Mouse (Mus musculus): ENCODE results near the gene Hnf4a. TPM values are rescaled to one million over a fixed set of nuclear protein-coding genes. Genes with fewer than 3 reads are reported as not detected.

The Hnf4a gene
- polyA plus RNA-seq, 1 experiment: 0.01 TPM

DNA sequence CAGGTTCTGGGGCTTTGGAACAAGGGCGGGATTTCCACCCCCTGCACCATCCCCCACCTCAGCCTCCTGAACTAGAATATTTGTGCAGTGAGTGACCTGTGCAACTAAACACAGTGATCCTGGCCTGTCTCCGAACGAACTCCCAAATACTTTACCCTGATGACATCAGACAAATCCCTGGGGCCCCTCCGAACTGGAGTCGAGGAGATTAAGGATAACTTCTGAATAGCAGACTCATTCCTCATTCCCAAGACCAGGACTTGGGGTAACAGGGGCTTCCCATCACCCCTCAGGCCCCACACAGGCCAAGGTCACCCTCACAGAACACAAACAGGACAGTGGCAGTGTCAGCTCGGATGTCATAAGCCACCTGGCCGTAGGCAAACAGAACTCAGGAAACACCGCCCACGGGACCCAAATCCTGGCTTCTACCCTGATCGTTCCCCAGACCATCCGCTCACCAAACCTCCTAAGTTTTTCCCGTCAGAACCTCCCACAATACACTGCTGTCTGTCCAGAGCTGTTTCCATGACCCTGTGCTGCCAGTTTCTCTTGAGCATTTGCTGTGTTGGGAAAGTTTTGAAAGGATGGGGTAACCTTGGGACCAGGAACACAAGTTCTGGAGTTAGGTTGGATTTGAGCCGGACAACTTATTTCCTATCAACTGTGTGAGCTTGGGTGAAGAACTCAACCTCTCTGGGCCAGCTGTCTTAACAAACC lies 32.9 kb downstream of the Hnf4a start:
- no peak overlapping the region for H3K4me3 ChIP-seq (replicated peaks)
- TF ChIP-seq TAL1 (IDR thresholded peaks at IDR 0.05; ENCODE audit: low read length): no peak
- no peak for TF ChIP-seq GATA1 (IDR thresholded peaks at IDR 0.05; ENCODE audit: low read length)
- H3K4me1 ChIP-seq (ENCODE audit: control insufficient read depth): peaks cover 6% of the 10 kb centered on the region
- no peaks in the 10 kb centered on the region for H3K36me3 ChIP-seq (ENCODE audit: control insufficient read depth)
- H3K9me3 ChIP-seq (ENCODE audit: control insufficient read depth, low read length): no peaks in the 10 kb centered on the region
- peaks cover 2% of the 10 kb centered on the region; the same call in 1 of the 2 replicates for H3K27me3 ChIP-seq (ENCODE audit: control insufficient read depth)

DNA sequence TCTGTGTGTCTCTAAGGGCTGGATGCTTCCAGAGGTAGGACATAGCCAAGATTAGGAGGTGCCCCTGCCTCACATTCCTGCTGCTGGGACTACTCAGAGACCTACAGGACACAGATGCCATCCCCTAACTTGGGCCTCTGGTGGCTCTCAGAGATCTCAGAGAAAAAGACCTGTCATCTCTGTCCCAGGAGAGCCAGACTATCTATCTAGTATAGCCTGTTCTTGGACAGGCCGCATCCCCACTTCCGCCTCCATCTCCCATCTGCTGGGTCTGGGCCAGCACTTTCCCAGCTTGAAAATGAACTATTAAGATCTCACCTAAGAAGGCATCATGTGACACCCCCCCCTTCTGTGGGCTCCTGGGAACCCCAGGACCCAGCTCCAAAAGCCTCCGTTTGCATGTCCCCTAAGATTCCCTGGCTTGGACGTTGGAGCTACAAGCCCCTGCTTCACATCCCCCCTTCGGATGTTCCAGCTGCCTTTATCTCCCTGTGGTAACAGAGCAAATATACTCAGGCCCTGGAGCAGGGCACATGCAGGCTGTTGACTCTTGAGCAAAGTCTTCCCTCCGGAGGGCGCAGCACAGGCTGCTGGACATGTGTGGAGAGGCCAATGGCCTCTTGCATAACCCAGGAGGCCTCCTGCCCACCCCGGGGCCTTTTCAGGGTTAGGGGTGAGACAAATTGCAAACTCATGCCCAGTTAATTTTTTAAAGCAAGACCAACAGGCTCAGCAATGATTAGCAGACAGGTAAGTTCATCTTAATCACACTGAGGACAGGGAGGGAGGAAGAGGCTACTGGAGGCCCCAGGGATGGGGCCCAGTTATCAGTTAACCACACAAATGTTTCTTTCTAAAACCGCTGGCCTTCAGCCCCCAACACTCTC lies 33.9 kb downstream of the Hnf4a start:
- H3K4me1 ChIP-seq (ENCODE audit: control insufficient read depth): peaks cover 3% of the 10 kb centered on the region; the same call in 1 of the 2 replicates
- TF ChIP-seq GATA1 (IDR thresholded peaks at IDR 0.05; ENCODE audit: low read length) (no peak), TAL1 (IDR thresholded peaks at IDR 0.05; ENCODE audit: low read length) (no peak)
- H3K4me3 ChIP-seq (replicated peaks): peak overlapping the region; percentile 21
- no peaks in the 10 kb centered on the region for H3K36me3 ChIP-seq (ENCODE audit: control insufficient read depth)
- H3K27me3 ChIP-seq (ENCODE audit: control insufficient read depth): no peaks in the 10 kb centered on the region
- no peaks in the 10 kb centered on the region for H3K9me3 ChIP-seq (ENCODE audit: control insufficient read depth, low read length)

DNA sequence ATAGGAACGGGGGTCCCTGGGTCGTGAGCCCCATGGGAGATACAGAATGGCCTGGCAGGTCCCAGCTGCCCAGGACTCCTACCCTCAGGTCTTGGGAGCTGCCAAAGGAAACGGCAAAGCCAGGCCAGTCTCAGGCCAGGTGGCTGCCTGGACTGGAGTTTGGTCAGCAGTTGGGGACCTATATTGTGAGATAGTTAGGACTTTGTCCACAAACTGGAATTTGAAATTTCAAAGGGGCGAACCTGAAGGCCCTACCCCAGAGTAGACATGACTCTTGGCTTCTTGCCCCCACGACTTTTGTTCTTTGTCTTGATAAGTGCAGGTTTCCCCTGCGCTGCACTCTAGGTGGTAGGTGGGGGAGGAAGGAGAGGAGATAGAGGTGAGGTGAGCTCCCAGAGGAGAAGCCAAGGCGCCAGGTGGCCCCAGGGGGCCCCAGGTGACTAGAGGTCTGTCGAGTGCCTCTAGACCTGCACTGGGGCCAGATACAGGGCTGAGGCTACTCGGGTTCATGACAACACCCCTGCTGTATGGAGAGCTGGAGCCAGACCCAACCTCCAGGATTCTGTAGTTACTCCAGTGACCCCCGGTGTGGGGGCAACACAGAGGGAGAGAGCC lies 35.1 kb downstream of the Hnf4a start:
- Histone ChIP-seq H3K4me1 (ENCODE audit: control insufficient read depth) (peaks cover 3% of the 10 kb centered on the region; the same call in 1 of the 2 replicates), H3K4me3 (replicated peaks) (no peak overlapping the region), H3K36me3 (ENCODE audit: control insufficient read depth) (no peaks in the 10 kb centered on the region), H3K9me3 (ENCODE audit: control insufficient read depth, low read length) (no peaks in the 10 kb centered on the region), H3K27me3 (ENCODE audit: control insufficient read depth) (no peaks in the 10 kb centered on the region)
- TF ChIP-seq TAL1 (IDR thresholded peaks at IDR 0.05; ENCODE audit: low read length): no peak
- TF ChIP-seq GATA1 (IDR thresholded peaks at IDR 0.05; ENCODE audit: low read length): no peak

GRCm38 (mm10) chr2:163542674-163543073 lies 36.1 kb downstream of the Hnf4a start:
- Histone ChIP-seq H3K4me3 (replicated peaks) (no peak overlapping the region), H3K27me3 (ENCODE audit: control insufficient read depth) (no peaks in the 10 kb centered on the region), H3K4me1 (ENCODE audit: control insufficient read depth) (peaks cover 3% of the 10 kb centered on the region; the same call in 1 of the 2 replicates), H3K36me3 (ENCODE audit: control insufficient read depth) (no peaks in the 10 kb centered on the region), H3K9me3 (ENCODE audit: control insufficient read depth, low read length) (no peaks in the 10 kb centered on the region)
- TF ChIP-seq GATA1 (IDR thresholded peaks at IDR 0.05; ENCODE audit: low read length) (no peak), TAL1 (IDR thresholded peaks at IDR 0.05; ENCODE audit: low read length) (no peak)

DNA sequence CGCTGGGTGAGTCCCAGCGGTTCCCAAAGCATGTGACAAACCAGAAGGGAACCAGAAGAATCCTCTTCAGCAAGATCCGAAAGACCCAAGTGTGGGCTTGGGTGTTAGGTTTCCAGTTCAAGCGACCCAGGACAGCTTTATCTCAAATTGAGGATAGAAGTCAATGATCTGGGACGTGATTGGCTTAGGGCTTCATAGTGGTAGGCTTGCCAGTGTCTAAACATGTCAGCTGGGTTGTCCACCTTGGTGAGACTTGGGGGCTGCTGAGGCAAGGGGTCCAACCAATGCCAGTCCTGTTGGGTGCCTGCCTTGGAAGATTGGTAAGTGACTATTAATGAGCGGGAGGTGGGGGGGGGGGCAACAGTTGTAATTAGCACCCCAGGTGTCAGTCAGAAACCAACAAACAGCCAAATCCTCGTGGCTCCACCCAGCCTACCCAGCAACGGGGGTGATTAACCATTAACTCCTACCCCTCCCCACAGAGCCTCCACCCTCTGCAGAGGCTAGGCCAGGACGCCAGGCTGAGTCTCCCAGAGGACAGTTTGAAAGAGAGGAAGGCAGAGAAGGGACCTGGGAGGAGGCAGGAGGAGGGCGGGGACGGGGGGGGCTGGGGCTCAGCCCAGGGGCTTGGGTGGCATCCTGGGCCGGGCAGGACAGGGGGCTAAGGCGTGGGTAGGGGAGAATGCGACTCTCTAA lies 40.2 kb downstream of the Hnf4a start:
- Histone ChIP-seq H3K4me3 (replicated peaks) (peak overlapping the region; percentile 55), H3K9me3 (ENCODE audit: control insufficient read depth, low read length) (no peaks in the 10 kb centered on the region), H3K27me3 (ENCODE audit: control insufficient read depth) (no peaks in the 10 kb centered on the region), H3K36me3 (ENCODE audit: control insufficient read depth) (no peaks in the 10 kb centered on the region; the same call in 1 of the 2 replicates), H3K4me1 (ENCODE audit: control insufficient read depth) (peaks cover 2% of the 10 kb centered on the region; the same call in 1 of the 2 replicates)
- TF ChIP-seq GATA1 (IDR thresholded peaks at IDR 0.05; ENCODE audit: low read length) (no peak), TAL1 (IDR thresholded peaks at IDR 0.05; ENCODE audit: low read length) (no peak)

- Histone ChIP-seq H3K27me3 (ENCODE audit: control insufficient read depth) (no peaks in the 10 kb centered on the region), H3K36me3 (ENCODE audit: control insufficient read depth) (peaks cover 2% of the 10 kb centered on the region; the same call in 1 of the 2 replicates), H3K9me3 (ENCODE audit: control insufficient read depth, low read length) (no peaks in the 10 kb centered on the region), H3K4me1 (ENCODE audit: control insufficient read depth) (peaks cover 16% of the 10 kb centered on the region), H3K4me3 (replicated peaks) (peak overlapping the region; percentile 55)
- TF ChIP-seq GATA1 (IDR thresholded peaks at IDR 0.05; ENCODE audit: low read length) (no peak), TAL1 (IDR thresholded peaks at IDR 0.05; ENCODE audit: low read length) (no peak)
These were observed 42.2 kb downstream of the Hnf4a start for GRCm38 (mm10) chr2:163548822-163549221.

- peak overlapping the region; percentile 35 for H3K4me3 ChIP-seq (replicated peaks)
- H3K4me1 ChIP-seq (ENCODE audit: control insufficient read depth): peaks cover 16% of the 10 kb centered on the region
- H3K27me3 ChIP-seq (ENCODE audit: control insufficient read depth): no peaks in the 10 kb centered on the region
- TF ChIP-seq GATA1 (IDR thresholded peaks at IDR 0.05; ENCODE audit: low read length): no peak
- no peak for TF ChIP-seq TAL1 (IDR thresholded peaks at IDR 0.05; ENCODE audit: low read length)
- peaks cover 2% of the 10 kb centered on the region; the same call in 1 of the 2 replicates for H3K36me3 ChIP-seq (ENCODE audit: control insufficient read depth)
- H3K9me3 ChIP-seq (ENCODE audit: control insufficient read depth, low read length): no peaks in the 10 kb centered on the region
These were observed 43.2 kb downstream of the Hnf4a start for GRCm38 (mm10) chr2:163549786-163550185.

GRCm38 (mm10) chr2:163552518-163552929 lies 45.9 kb downstream of the Hnf4a start:
- TF ChIP-seq GATA1 (IDR thresholded peaks at IDR 0.05; ENCODE audit: low read length): no peak
- no peak for TF ChIP-seq TAL1 (IDR thresholded peaks at IDR 0.05; ENCODE audit: low read length)
- Histone ChIP-seq H3K4me3 (replicated peaks) (no peak overlapping the region), H3K4me1 (ENCODE audit: control insufficient read depth) (peaks cover 16% of the 10 kb centered on the region), H3K36me3 (ENCODE audit: control insufficient read depth) (peaks cover 5% of the 10 kb centered on the region; the same call in 1 of the 2 replicates), H3K9me3 (ENCODE audit: control insufficient read depth, low read length) (no peaks in the 10 kb centered on the region), H3K27me3 (ENCODE audit: control insufficient read depth) (no peaks in the 10 kb centered on the region)
